Mouse (Mus musculus) liver, postnatal 0 days (tissue): Measurements from ENCODE around the gene Dnah11. TPM values are rescaled to one million over a fixed set of nuclear protein-coding genes. Genes with fewer than 3 reads are reported as not detected.

Experiments used
- ATAC-seq: fragments of 200-750 bp; cut with Nextera tagmentation; 2 replicates; pipeline ENCODE4 v1.8.0; 2017; ENCODE audit warnings: mild to moderate bottlenecking, moderate library complexity
- DNase-seq: peaks from one replicate; pipeline ENCODE4 v3.0.0-alpha.2; 2016
- H3K27ac ChIP-seq: fragments of 300-500 bp; sonication (generic); 2 replicates; pipeline ENCODE4 v1.5.1; 2014; ENCODE audit warnings: antibody characterized with exemption, moderate library complexity, mild to moderate bottlenecking, low read depth
- H3K27me3 ChIP-seq: fragments of 300-500 bp; sonication (generic); 2 replicates; pipeline ENCODE4 v1.6.1; 2014; ENCODE audit warnings: low read length, control low read depth, mixed read lengths; ENCODE audit not compliant: insufficient read depth
- H3K36me3 ChIP-seq: fragments of 300-500 bp; sonication (generic); replicated peaks from 2 replicates; pipeline ENCODE4 v1.6.1; 2014; ENCODE audit warnings: mild to moderate bottlenecking, control low read depth, low read length, moderate library complexity, mixed read lengths; ENCODE audit not compliant: insufficient read depth
- H3K4me1 ChIP-seq: fragments of 300-500 bp; sonication (generic); 2 replicates; pipeline ENCODE4 v1.6.1; 2014; ENCODE audit warnings: antibody characterized with exemption, mild to moderate bottlenecking, control low read depth; ENCODE audit not compliant: insufficient read depth
- H3K4me2 ChIP-seq: fragments of 300-500 bp; sonication (generic); 2 replicates; pipeline ENCODE4 v1.6.1; 2014; ENCODE audit warnings: low read depth, mild to moderate bottlenecking, low read length, moderate library complexity, mixed read lengths
- H3K4me3 ChIP-seq: fragments of 300-500 bp; sonication (generic); 2 replicates; pipeline ENCODE4 v1.5.1; 2014; ENCODE audit warnings: low read depth, low read length
- H3K9ac ChIP-seq: fragments of 300-500 bp; sonication (generic); replicated peaks from 2 replicates; pipeline ENCODE4 v1.6.1; 2014; ENCODE audit warnings: mild to moderate bottlenecking, moderate library complexity
- H3K9me3 ChIP-seq: fragments of 300-500 bp; sonication (generic); 2 replicates; pipeline ENCODE4 v1.6.1; 2016; ENCODE audit warnings: mild to moderate bottlenecking, control low read depth, low read length, mixed read lengths
- CTCF ChIP-seq: sonication (generic); IDR thresholded peaks from 2 replicates; pipeline ENCODE4 v1.5.1; 2016; ENCODE audit warnings: antibody characterized with exemption, low read depth
- EP300 ChIP-seq: IDR thresholded peaks from 2 replicates; pipeline ENCODE4 v1.6.1; 2016; ENCODE audit warnings: antibody characterized with exemption, low read depth, mild to moderate bottlenecking
- WGBS: fragments of 180-500 bp; shearing (Covaris S2); extraction: QIAGEN DNeasy Blood & Tissue Kit; methylation state at CpG from one replicate; pipeline ENCODE4 v1.1.7; 2014; ENCODE audit not compliant: insufficient replicate concordance; 5-methylcytosine and 5-hydroxymethylcytosine counted together
- polyA plus RNA-seq: library from polyadenylated mRNA; unstranded; fragments of >200 nt; fragmentation: Nextera tagmentation; extraction: Ambion mirVana; gene quantifications from 2 replicates; pipeline ENCODE4 v1.2.1, GENCODE M21; 2015

Gene Dnah11
- polyA plus RNA-seq, 1 experiment from 2014 or later: 0.04 TPM

DNA sequence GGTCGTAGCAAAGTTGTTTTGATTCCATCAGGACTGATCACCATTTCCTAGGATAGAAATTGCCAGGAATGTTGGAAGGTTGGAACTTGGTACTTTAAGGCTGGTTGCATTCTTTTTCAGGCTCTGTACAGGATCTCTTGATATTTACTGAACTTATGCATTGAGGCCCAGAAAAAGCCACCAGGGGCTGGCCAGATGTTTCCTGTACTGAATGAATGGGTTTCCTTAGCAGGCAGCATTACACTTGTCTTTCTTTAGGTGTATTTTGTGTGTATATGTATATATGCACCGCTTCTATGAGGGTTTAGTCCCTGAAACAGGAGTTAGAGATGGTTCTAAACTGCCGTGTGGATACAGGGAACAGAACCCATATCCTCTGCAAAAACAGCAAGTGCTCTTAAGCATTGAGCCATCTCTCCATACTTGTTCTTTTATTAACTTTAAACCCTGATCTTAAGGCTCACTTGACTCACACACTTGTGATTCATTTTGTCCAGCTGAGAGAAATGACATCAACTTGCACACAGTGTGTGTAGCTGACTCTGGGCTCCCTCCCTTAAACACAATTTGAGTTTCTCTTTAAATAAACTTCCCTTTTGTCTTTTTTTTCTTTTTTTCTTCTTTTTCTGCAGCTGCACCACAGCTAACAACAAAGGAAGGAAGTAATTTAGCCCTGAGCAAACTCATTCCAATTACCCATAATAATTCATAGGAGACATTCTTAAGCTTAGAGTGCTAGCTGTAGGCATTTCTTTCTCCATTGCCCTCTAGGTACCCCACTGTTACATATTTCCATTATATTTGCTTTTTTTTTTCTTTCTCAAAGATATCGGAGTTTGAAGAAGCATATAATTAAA, 330.9 kb downstream of the Dnah11 start:
- H3K4me3 ChIP-seq: no peak overlapping the region
- DNase-seq (no peak), ATAC-seq (no peak)
- H3K9me3 ChIP-seq: no peaks in the 10 kb centered on the region
- 64% methylated on average over 4 of the region's 4 CpGs for WGBS
- H3K27ac ChIP-seq: no peak overlapping the region
- H3K4me2 ChIP-seq: no peak overlapping the region
- no peaks in the 10 kb centered on the region for H3K27me3 ChIP-seq
- H3K9ac ChIP-seq: no peak overlapping the region
- no peak for TF ChIP-seq CTCF
- no peak for TF ChIP-seq EP300
- no peaks in the 10 kb centered on the region for H3K4me1 ChIP-seq
- H3K36me3 ChIP-seq: no peaks in the 10 kb centered on the region

DNA sequence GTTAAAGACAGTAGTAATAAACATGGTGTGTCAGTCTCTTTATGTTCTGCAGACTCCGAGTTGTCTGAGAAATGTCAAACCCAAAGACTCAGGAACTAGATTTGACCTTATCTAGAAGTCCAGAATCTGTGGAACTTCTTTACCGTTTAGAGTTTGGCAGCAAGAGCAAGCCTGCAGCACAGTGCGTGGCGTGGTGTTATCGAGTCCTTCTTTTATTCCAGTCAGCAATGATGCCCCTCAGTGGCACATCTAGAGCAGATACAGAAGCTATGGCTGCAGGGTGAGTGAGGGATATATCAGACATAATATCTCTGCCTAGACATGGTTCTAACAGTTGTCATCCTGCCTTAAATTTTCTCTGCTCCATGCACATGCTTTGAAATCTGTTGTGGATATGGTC, 336.2 kb downstream of the Dnah11 start:
- 46% methylated on average over 5 of the region's 5 CpGs for WGBS
- no peak for ATAC-seq

GRCm38 (mm10) chr12:117861249-117861648, 337.6 kb downstream of the Dnah11 start:
- 60% methylated on average over 3 of the region's 3 CpGs for WGBS
- Histone ChIP-seq H3K27ac (no peak overlapping the region), H3K36me3 (no peaks in the 10 kb centered on the region), H3K9ac (no peak overlapping the region), H3K4me2 (no peak overlapping the region), H3K9me3 (no peaks in the 10 kb centered on the region), H3K4me1 (no peaks in the 10 kb centered on the region), H3K4me3 (no peak overlapping the region), H3K27me3 (no peaks in the 10 kb centered on the region)
- no peak for TF ChIP-seq CTCF
- no peak for TF ChIP-seq EP300
- DNase-seq (no peak), ATAC-seq (no peak)

More for the DNA sequence above, 336.2 kb downstream of the Dnah11 start:
- no peak overlapping the region for H3K4me3 ChIP-seq
- no peaks in the 10 kb centered on the region for H3K27me3 ChIP-seq
- H3K4me1 ChIP-seq: no peaks in the 10 kb centered on the region
- H3K9me3 ChIP-seq: no peaks in the 10 kb centered on the region
- H3K9ac ChIP-seq: no peak overlapping the region
- DNase-seq: no peak
- TF ChIP-seq EP300 (no peak), CTCF (no peak)
- no peaks in the 10 kb centered on the region for H3K36me3 ChIP-seq
- no peak overlapping the region for H3K4me2 ChIP-seq
- H3K27ac ChIP-seq: no peak overlapping the region

DNA sequence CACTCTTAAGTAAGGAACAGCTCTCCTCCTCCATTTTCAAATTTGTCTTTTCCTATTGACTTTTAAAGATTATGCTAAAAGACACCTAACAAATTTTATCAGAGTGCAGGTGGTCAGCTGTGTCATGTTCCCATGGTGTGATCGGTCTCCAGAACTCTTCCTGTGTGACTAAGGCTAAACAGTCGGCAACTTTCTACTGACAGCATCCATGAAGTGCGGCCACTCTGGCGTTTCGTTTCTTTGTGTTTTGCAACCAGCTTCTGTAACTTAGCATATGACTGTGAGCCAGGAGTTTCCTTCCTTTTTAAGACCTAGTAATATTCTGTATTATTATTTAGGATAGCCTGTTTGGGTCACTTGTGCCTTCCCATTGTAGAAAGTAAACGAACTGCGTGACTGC, 338.0 kb downstream of the Dnah11 start:
- TF ChIP-seq CTCF (no peak), EP300 (no peak)
- no peak for ATAC-seq

DNA sequence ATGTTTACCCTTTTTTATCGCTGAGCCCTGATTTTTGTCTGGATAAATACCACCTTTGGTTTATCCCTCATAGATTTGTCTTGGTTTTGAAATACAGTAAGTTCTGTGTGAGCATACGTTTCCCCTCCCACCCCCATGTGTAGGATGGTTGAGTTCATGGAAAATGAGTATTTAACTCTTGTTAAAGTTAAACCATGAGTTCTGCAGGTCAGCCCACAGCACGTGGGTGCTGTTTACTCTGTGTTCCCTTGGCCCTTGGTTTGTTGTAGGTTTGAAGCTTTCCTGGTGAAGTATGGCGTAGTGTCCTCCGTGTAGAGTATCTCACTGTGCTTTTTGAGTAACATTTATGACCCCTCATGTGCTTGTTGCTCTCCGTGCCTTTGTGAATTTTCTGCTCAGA, 341.0 kb downstream of the Dnah11 start:
- no peaks in the 10 kb centered on the region for H3K36me3 ChIP-seq
- no peak overlapping the region for H3K9ac ChIP-seq
- TF ChIP-seq EP300: no peak
- no peak for TF ChIP-seq CTCF
- DNase-seq: no peak
- no peaks in the 10 kb centered on the region for H3K27me3 ChIP-seq
- H3K4me3 ChIP-seq: no peak overlapping the region
- WGBS: 69% methylated on average over 6 of the region's 6 CpGs
- 0 out of 2 replicates have a peak overlapping the region, but pooled peaks have one; percentile 39 for H3K27ac ChIP-seq
- no peaks in the 10 kb centered on the region for H3K9me3 ChIP-seq
- peak; percentile 20; the same call in 1 of the 2 replicates for ATAC-seq
- peak overlapping the region; percentile 42 for H3K4me2 ChIP-seq
- no peaks in the 10 kb centered on the region for H3K4me1 ChIP-seq

More for the DNA sequence above, 338.0 kb downstream of the Dnah11 start:
- Histone ChIP-seq H3K4me3 (no peak overlapping the region), H3K4me1 (no peaks in the 10 kb centered on the region), H3K36me3 (no peaks in the 10 kb centered on the region), H3K4me2 (no peak overlapping the region), H3K9me3 (no peaks in the 10 kb centered on the region), H3K27me3 (no peaks in the 10 kb centered on the region), H3K27ac (no peak overlapping the region), H3K9ac (no peak overlapping the region)
- WGBS: 63% methylated on average over 7 of the region's 7 CpGs
- no peak for DNase-seq

DNA sequence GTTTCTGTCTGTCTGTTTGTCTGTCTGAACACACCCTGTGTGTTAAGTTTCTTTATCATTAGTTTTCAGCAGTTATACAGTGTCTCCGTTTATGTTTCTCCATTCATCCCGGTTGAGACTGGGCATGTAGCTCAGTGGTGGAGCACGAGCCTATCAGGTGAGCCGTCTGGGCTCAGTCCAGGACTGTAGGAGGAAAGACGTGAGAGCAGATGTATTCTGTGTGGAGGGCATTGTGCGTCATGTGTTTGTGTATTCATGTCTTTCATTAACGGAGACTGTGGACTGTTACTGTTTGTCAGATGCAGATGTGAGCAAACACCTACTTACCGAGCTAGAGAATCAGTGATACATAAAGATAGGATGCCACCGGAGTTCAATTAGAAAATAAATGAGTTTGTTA, 341.8 kb downstream of the Dnah11 start:
- Histone ChIP-seq H3K36me3 (no peaks in the 10 kb centered on the region), H3K4me2 (peak overlapping the region; percentile 23; the same call in 1 of the 2 replicates), H3K4me3 (no peak overlapping the region), H3K27me3 (no peaks in the 10 kb centered on the region), H3K9me3 (no peaks in the 10 kb centered on the region), H3K9ac (no peak overlapping the region), H3K27ac (0 out of 2 replicates have a peak overlapping the region, but pooled peaks have one; percentile 39), H3K4me1 (no peaks in the 10 kb centered on the region)
- DNase-seq (no peak), ATAC-seq (peak; percentile 91)
- TF ChIP-seq CTCF (no peak), EP300 (no peak)
- WGBS: 57% methylated on average over 9 of the region's 9 CpGs
